Comparison of ENCODE assay signal across 9 mouse cellular contexts in the genomic region with DNA sequence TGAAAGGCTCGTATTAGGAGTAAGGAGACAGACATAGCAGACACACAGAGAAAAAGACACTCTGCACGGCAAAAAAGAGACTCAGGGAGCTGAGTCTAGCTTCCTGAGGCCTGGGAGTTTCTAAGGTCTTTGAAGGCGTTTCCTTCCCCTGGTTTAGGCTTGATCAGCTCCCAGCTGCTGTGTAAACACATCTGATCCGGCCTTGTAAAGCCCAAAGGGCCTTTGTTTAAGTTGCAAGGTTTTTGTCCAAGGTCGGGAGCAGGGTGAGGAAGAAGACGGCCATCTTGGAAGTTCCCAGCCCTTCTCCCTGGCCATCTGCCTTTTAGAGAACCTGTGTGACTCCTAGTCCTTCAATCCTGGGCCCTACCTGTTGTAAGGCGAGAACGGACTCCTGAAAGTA. TPM values are rescaled to one million over a fixed set of nuclear protein-coding genes. Genes with fewer than 3 reads are reported as not detected.
DNase-seq lines count a peak whose midpoint lies in the region; ATAC-seq lines count a peak whose summit lies in the region.
"Had no signal": no experiment of that assay in that cellular context is flagged by ENCODE, and none has a peak within 500 bp of the region (broad histone marks: within the 10 kb centered on the region; RNA-seq: fewer than 3 reads in every experiment).

No protein-coding gene starts in this region.

- H3K27ac ChIP-seq in kidney, embryonic 15.5 days: peak overlapping the region; percentile 87
- H3K27ac ChIP-seq in hindbrain, embryonic 15.5 days (replicated peaks): peak overlapping the region; percentile 17; the same call in 1 of the 2 replicates

- H3K9me3 ChIP-seq in kidney, embryonic 15.5 days (replicated peaks): 0 out of 2 replicates have a peak, but pooled peaks cover 3% of the 10 kb centered on the region
- H3K9me3 ChIP-seq in hindbrain, embryonic 15.5 days: no peaks in the 10 kb centered on the region

- no peak overlapping the region for H3K4me3 ChIP-seq in kidney, embryonic 15.5 days (replicated peaks)
- no peak overlapping the region for H3K4me3 ChIP-seq in hindbrain, embryonic 15.5 days

- peaks cover 34% of the 10 kb centered on the region for H3K4me1 ChIP-seq in kidney, embryonic 15.5 days
- no peaks in the 10 kb centered on the region for H3K4me1 ChIP-seq in hindbrain, embryonic 15.5 days (replicated peaks)

- H3K4me2 ChIP-seq in kidney, embryonic 15.5 days: no peak overlapping the region
- no peak overlapping the region for H3K4me2 ChIP-seq in hindbrain, embryonic 15.5 days

- ATAC-seq in kidney, embryonic 15.5 days (replicated peaks; ENCODE audit: low FRiP score): no peak
- ATAC-seq in hindbrain, embryonic 15.5 days (ENCODE audit: low FRiP score, low read depth): no peak

- no peak overlapping the region for H3K9ac ChIP-seq in kidney, embryonic 15.5 days
- H3K9ac ChIP-seq in hindbrain, embryonic 15.5 days: no peak overlapping the region

- 47% methylated on average over 8 of the region's 8 CpGs for WGBS in kidney, embryonic 15.5 days
- 54% methylated on average over 8 of the region's 8 CpGs for WGBS in hindbrain, embryonic 15.5 days

- no peaks in the 10 kb centered on the region for H3K36me3 ChIP-seq in kidney, embryonic 15.5 days
- H3K36me3 ChIP-seq in hindbrain, embryonic 15.5 days: no peaks in the 10 kb centered on the region
- H3K36me3 ChIP-seq: G1E had no signal

- DNase-seq in kidney, adult 18-20 months: no peak
- DNase-seq in embryo, embryonic 10 days (ENCODE audit: low spot score): peak; percentile 55
- DNase-seq in lung, postnatal 25 days (ENCODE audit: low spot score): peak; percentile 54
- no peak for DNase-seq in cerebellum, adult 11-12 months
- DNase-seq in layer of hippocampus, postnatal 36 days: no peak
- DNase-seq in adrenal gland, adult 18-20 months (ENCODE audit: low spot score in 2 of 2): no peak

- H3K27me3 ChIP-seq in kidney, embryonic 15.5 days: no peaks in the 10 kb centered on the region
- H3K27me3 ChIP-seq in hindbrain, embryonic 15.5 days: no peaks in the 10 kb centered on the region

RNA-seq across cellular contexts. Expression of a gene that starts 25.2 kb away (rescaled TPM):
- polyA plus RNA-seq in kidney, embryonic 15.5 days (2015; fragmentation: Nextera tagmentation; extraction: Ambion mirVana): 14.5 and 15.0 TPM in 2 replicates
- 7.5 and 9.5 TPM in 2 replicates for polyA plus RNA-seq in hindbrain, embryonic 15.5 days (2015; fragmentation: Nextera tagmentation; extraction: Ambion mirVana)
- total RNA-seq in layer of hippocampus, postnatal 36 days (2021): 10 to 100 TPM; 69.4 to 69.8 TPM
- 10 to 100 TPM; 27.4 to 41.0 TPM for total RNA-seq in adrenal gland, adult 18-20 months (2021)

RNA-seq across cellular contexts. Expression of a gene that starts 58.7 kb away (rescaled TPM):
- polyA plus RNA-seq in kidney, embryonic 15.5 days (2015; fragmentation: Nextera tagmentation; extraction: Ambion mirVana): 20.4 and 20.7 TPM in 2 replicates
- 51.4 and 54.4 TPM in 2 replicates for polyA plus RNA-seq in hindbrain, embryonic 15.5 days (2015; fragmentation: Nextera tagmentation; extraction: Ambion mirVana)
- total RNA-seq in layer of hippocampus, postnatal 36 days (2021): 10 to 100 TPM; 58.1 to 60.0 TPM
- 10 to 100 TPM; 48.8 to 55.3 TPM for total RNA-seq in adrenal gland, adult 18-20 months (2021)

RNA-seq across cellular contexts. Expression of a gene that starts 59.6 kb away (rescaled TPM):
- 6.3 and 6.8 TPM in 2 replicates for polyA plus RNA-seq in kidney, embryonic 15.5 days (2015; fragmentation: Nextera tagmentation; extraction: Ambion mirVana)
- 4.8 and 5.8 TPM in 2 replicates for polyA plus RNA-seq in hindbrain, embryonic 15.5 days (2015; fragmentation: Nextera tagmentation; extraction: Ambion mirVana)
- total RNA-seq in layer of hippocampus, postnatal 36 days (2021): 1 to 10 TPM; 4.2 to 4.4 TPM
- 1 to 10 TPM; 4.1 to 4.5 TPM for total RNA-seq in adrenal gland, adult 18-20 months (2021)

Comparison
In these comparisons a context has a peak if more than half of its experiments do, and no peak if none do; other contexts are left out.
1. DNase-seq: peak in embryo, embryonic 10 days (single experiment) and lung, postnatal 25 days (single experiment); none in kidney, adult 18-20 months (single experiment), cerebellum, adult 11-12 months (single experiment), layer of hippocampus, postnatal 36 days (0 of 2) and adrenal gland, adult 18-20 months (0 of 2).